Mouse (Mus musculus): ENCODE measurements around the gene Rxra.

The Rxra gene

DNA sequence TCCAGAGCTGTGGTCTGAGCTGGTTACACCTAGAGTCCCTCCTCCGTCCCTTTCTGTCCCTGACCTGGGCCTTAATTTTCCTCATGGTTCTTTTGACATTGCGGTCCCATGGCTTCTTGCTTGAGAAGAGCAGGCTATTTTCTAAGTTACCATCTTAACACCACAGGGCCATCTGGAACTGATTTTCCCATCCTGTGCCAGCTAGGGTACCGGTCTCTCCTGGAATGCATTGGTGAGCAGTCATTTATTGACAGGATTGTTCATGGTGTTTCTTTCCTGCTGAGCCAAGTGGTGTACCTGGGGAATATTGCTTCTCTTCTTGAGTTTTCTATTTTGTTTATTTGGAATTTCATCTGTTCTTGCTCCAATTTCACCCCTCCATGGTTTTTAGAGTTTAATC is 131.4 kb downstream of the Rxra start:
- DNase-seq (ENCODE audit: low read depth, low spot score): no peak

DNA sequence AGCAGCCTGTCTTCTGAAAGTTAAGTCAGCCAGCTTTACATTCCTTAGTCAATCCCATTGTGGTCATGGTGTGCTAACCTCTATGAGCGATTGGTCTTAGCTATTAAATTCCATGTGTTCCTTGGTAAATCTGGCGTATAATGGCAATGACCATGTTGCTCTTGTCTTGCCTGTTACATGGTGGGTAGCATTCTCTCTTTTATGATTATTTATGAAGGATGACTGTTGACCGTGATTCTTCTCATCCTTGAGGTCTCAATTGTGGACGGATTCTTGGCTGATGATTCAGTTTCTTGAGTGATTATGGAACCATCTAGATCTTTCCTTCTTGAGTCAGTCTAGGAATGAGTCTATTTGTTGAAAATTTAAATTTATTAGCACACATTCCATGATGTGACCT is 133.7 kb downstream of the Rxra start:
- DNase-seq (ENCODE audit: low read depth, low spot score): no peak
